Mouse (Mus musculus): Measurements from ENCODE around the gene Gm20517.

Gm20517 gene

DNA sequence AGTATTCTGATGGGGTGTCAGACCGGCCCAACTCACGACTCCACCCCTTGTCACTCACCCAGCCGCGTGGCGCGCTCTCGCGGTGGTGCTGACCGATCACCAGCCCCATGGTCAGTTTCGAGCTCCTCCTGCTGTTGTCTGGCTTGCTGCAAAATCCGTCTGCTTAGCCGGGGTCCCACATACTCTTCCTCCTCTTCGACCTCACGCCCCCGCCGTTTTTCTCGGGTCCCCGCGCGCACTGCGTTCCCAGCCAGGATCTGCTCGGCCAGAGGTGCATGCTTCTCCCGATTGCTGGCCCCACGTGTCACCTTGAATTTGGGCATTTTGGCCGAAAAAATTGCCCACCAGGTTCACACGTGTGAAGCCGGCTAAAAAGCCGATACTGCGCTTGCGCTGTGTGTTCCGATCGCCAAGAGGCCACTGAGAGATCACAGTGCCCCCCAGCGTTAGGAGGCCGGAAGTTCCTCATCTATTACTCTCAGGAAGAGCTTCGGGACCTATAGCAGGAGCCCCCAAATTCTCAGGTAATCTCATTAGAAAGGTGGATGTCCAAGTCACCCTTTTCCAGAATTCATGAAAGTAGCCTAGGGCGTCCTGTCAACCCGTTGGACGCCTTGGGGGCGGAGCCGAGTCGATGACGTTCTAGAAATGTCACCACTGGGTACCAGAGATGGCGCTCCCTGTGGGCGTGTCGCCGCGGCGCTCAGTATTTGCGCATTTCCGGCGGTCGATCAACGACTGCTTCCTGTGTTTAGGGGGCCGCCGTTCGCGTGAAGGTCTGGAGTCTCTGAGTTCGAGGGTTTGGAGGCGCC is at the start of gene Gm20517, which contains the start of the genes Bysl and Med20:
Gm20517 (plus strand) TSS at position 741 of the 812 bp plus-strand sequence.
Bysl (minus strand) TSS at position 644 of the 812 bp plus-strand sequence.
Med20 (plus strand) TSS at position 734 of the 812 bp plus-strand sequence.
- peak; percentile 98 for DNase-seq (ENCODE audit: low read depth, low spot score)

DNA sequence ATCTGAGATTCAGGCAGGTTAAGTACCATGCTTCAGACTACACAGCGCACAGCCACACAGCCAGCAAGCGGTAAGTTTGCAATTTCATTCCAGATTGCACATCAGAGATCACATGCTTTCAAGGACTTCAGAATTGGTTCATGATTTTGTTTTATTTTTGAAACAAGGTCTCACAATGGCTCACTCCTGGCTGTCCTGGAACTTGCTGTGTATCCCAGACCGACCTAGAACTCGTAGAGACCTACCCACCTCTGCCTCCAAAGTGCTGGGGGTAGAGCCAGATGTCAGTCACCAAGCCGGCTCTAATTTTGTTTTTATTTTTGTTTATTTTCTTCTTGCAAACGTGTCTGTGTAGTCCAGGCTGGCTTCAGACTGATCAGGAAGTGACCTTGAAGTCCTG is 48.5 kb upstream of the Gm20517 start:
- DNase-seq (ENCODE audit: low read depth, low spot score): no peak

DNA sequence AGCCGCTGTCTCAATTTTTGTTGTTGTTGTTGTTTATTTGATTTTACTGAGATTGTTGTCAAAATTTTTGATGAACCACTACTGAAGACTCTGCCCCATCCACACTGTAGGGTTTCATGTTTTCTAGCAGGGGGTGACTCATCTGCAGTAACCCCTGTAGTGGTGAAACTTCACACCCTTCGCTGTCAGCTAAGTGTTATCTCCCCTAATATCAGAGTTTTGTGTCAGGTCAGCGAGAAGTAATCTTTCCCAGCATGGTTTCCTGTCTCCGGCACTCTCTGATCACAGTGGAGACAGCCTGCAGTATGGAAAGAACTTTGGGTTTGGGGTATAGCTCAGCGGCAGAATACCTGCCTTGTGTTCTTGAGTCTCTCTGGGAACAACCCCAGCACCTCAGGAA is 46.8 kb upstream of the Gm20517 start:
- DNase-seq (ENCODE audit: low read depth, low spot score): no peak

DNA sequence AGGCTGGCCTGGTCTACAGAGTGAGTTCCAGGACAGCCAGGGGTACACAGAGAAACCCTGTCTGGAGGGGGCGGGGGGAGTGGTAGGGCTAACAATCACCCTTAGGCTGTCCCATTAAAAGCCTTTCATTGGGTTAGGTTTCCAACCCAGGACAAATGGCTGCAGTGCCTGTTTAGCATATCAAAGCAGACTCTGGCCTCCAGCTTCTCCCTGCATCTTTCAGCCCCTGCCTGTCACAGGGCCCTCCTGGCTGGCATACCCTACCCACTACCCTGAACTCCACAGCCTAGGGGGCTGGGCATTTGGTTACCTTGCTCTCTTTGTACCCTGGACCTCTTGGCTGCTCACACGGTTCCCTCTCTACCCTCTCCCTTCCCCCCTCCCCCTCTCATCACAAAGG is 45.3 kb upstream of the Gm20517 start:
- peak; percentile 86 for DNase-seq (ENCODE audit: low read depth, low spot score)

DNA sequence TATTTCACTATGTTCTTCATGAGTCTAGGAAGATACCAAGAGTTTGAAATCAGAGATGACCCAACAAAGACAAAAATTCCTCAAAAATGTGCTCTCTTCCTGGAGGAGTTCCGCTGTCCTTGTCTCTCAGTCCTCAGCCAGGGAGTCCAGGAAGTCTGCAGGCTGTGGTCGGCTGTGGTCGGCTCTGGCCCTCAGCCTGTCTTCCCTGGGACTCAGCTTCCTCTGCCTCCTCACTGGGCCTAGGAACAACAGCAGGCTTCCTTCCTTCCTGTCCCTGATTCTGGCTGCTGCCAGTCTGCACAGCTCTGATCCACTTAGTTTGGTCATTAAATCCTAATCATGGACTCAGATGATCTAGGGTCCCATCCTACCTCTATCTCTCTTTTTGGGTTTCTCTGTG is 44.1 kb upstream of the Gm20517 start:
- no peak for DNase-seq (ENCODE audit: low read depth, low spot score)

DNA sequence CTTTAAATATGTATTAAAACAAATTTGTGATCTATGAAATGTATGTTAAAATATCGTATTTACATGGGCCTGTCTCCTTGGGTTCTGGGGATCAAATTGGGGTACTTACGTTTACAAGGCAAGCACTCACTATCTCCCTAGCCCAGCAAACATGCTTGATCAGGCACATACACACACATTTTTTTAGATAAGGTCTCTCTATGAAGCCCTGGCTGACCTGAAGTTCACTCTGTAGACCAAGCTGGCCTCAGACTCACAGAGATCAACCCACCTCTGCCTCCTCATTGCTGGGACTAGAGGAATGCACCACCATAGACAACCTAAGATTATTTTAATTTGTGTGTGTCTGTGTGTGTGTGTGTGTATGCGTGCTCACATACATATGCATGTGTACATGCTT is 43.0 kb upstream of the Gm20517 start:
- DNase-seq (ENCODE audit: low read depth, low spot score): no peak

DNA sequence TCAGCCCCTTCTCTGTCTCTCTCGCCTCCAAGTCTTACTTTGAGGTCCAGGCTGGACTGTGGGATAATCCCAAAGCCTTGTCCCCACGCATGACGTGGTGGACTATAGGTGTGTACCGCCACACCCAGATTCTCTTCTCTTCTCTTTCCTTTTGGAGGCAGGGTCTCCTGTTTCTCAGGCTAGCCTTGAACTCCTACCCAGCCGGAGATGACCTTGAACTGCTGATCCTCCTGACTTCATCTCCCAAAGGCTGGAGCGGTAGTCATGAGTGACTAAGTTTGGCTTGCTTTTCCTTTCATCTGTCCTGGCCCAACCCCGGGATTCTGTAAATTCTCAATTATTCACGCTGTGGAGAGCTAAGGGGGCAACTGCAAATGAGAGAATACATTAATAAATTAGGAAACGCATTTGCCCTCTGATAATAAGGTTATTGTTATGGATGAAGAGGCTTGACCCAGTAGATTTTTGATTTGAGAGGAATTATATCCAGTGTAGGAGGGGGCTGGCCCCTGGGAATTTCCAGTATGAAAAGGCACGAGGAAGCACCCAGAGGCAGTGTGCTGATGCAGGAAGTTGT is 42.4 kb upstream of the Gm20517 start:
- DNase-seq (ENCODE audit: low read depth, low spot score): peak; percentile 76

DNA sequence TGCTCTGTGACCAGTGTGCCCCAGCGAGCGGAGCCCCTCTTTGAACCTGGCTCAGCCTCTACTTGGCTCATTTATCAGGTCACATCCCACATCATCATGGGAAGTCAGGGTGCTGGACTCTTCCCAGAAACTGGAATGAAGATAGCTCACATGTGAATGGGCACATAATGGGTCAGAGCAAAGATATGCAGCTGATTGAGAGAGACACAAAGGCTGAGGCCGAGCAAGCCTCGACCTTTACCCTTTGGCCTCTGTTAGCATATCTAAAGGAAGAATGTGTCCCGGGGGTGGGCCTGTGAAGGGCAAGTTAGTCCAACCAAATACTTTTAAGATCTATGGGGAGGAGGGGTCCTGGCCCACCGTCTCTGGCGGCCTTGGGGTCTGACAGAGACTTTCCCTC is 39.8 kb upstream of the Gm20517 start:
- DNase-seq (ENCODE audit: low read depth, low spot score): peak; percentile 96

DNA sequence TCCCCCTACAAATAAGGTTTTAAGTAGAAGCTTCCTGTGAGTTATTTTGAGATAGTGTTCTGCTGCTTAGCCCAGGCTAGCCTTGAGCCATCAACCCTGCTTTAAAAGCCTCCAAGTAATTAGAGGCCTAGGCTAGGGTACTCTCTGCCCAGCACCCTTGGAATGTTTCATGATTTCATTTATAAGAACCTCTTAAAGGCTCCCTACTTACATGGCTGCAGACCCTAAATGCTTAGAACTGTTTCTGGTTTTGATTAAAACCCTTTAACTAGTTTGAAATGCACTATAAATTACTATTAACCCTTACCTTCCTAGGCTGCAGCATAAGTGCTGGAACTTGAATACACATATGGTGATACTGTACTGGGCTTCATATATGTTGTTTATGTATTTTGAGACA is 39.0 kb upstream of the Gm20517 start:
- no peak for DNase-seq (ENCODE audit: low read depth, low spot score)

DNA sequence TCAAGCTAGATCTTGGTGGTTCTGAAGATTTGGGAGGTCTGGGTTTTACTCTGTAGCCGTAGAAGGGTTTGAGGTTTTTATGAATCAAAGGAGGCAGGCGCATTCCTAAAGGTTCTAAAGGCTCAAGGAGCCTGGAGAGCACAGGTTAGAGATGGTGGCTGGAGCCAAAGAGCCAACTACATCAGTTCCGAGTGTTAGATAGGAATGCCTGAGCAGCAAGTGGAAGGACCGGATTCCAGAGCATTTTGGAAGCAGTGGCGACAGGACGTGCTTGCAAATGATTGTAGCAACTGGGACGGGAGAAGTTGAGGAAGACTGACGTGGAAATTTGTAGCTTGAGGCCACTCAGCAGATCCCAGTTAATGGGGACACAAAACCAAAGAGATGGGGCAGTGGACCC is 37.4 kb upstream of the Gm20517 start:
- peak; percentile 19 for DNase-seq (ENCODE audit: low read depth, low spot score)

DNA sequence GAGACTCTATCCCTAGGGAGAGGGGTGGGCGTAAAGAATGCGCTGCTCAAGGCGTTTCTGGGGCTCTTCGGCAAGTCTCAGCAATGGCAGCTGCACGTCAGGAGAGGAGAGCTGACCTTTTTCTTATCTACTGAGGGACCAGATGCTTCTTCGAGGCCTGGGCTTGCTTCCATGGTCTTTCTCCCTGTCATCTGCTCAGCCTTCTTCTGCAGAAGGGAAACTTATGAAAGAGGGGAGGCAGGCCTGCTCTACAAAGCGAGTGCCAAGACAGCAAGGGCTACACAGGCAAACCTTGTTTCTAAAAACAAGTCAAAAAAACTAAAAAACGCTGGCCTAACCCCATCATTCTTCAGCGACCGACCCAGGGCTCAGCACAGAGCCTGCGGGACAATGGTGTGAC is 36.6 kb upstream of the Gm20517 start:
- DNase-seq (ENCODE audit: low read depth, low spot score): no peak

DNA sequence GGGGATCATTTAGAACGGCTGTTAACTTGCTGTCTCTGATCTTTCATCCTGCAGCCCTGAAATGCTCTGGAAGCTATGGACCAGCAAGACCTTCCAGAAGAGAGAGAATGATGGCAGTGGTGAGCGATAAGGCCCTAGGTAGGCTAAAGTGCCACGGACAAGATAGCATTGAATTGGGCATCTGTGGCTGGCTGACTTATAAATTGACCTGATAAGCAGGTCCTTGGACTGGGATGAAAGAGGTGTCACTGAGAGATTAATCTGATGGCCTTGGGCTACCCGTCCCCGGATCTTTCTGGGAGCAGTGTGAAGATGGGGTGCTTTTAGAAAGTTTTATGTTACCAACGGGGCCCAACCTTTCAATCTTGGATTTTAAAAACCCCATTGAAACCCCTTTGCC is 32.7 kb upstream of the Gm20517 start:
- no peak for DNase-seq (ENCODE audit: low read depth, low spot score)

DNA sequence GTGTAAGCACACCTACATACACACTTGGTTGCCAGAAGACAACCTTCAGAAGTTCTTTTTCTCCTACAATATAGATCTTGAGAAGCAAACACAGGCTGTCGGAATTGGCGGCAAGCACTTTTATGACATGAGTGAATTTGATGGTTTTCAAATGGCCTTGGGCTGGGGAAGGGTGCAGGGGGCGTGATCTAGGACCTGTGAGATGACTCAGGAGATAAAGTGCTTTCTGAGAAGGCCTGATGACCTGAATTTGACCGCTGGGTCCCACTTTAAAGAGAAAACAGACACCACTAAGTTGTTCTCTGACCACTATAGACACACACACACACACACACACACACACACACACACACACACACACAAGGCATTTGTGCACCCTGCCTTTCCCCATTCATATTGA is 30.4 kb upstream of the Gm20517 start:
- DNase-seq (ENCODE audit: low read depth, low spot score): peak; percentile 55

DNA sequence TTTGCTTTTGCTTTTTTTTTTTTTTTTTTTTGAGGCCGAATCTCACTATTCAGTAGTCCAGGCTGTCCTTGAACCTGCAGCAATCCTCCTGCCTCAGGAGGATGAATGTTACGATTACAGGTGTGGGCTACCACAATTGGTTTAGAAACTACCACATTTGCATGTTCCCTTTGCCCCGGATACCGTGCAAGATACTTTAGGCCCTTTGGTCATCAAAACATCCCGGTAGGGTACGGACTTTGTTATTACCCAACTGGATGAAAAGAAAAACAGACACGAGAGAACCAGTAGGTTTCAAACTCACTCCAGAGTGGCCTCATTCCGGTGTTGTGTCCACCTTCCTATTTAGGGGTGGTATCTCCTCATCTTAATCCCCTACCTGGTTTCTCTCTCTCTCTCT is 22.9 kb upstream of the Gm20517 start:
- no peak for DNase-seq (ENCODE audit: low read depth, low spot score)

DNA sequence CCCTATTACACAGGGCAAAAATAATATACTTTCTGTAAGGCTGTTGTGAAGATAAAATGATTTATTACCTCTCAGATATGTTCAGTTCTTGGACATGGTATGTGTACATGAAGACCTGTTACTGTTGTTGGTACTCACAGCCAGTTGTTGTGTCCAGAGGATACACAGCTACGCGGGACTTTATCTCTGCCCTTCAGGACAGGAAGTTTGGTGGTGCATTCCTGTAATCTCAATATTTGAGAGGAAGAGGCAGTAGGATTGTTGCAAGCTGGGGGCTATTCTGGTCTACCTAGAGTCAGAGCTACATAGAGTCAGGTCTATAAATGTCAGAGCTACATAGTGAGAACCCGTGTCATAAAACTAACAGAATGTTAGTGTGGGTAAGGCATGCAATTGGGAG is 20.3 kb upstream of the Gm20517 start:
- no peak for DNase-seq (ENCODE audit: low read depth, low spot score)

DNA sequence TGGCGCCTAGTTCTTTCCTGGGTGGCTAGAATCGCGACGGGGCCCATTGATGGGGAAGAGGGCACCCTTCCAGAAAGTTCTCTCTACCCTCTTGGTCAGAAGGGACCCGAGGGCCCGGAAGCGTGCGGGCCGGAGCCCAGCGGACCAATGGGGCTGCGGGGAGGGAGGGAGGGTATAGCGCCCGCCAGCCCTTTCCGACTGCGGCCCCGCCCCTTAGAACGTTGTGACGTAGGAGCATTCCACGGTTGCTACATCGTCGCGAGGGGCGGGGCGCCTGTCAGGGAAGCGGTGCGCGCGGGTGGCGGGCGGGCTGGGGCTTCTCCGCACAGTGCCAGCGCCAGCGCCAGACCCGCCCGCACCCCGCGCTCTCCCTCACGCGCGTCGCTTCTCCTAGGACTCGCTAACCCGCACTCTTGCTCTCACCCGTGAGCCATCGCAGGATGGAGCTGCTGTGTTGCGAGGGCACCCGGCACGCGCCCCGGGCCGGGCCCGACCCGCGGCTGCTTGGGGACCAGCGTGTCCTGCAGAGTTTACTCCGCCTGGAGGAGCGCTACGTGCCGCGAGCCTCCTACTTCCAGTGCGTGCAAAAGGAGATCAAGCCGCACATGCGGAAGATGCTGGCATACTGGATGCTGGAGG is 18.1 kb upstream of the Gm20517 start:
- DNase-seq (ENCODE audit: low read depth, low spot score): peak; percentile 98

DNA sequence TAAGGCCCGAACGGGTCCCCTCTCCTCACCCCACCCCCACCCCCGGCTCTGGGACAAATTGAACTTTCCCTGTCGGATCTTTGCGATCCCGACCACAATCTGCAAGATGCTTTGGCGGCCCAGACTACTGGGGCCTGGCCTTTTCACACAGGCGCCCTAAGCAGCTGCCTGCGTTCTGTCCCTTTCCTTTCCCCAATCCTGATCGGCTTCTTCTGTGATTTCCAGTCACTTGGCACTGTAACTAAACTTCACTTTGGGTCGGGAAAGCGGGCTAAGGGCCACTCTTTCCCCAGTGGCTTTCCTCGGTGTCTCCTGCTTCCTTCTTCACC is 17.6 kb upstream of the Gm20517 start:
- no peak for DNase-seq (ENCODE audit: low read depth, low spot score)

DNA sequence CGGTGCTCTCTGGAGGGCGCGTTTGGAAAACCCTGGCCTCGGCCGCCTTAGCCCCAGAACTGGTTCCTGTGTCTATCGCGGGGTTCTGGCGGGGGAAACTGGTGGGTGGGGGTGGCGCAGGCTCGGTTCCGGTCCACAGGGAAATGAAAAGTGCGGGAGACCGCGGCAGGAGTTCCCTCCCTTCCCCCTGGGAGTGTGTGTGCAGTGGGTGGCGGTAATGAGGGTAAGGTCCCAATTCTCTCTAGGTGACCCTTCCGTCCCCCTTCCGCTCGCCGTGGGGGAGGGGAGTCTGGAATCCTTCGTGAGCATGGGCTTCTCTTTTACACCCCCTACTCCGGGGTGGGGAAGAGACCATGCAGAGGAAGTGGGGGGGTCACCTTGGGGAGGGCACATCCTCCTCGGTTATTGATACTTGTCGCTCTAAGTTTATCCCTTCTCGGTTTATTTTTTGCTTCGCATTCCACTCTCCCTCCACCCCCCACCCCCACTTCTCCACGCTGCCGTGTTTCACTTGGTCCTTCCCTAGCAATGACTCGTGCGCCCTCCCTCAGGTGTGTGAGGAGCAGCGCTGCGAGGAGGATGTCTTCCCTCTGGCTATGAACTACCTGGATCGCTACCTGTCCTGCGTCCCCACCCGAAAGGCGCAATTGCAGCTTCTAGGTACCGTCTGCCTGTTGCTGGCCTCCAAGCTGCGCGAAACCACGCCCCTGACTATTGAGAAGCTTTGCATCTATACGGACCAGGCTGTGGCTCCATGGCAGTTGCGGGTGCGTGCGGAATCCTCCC is 17.0 kb upstream of the Gm20517 start:
- no peak for DNase-seq (ENCODE audit: low read depth, low spot score)

DNA sequence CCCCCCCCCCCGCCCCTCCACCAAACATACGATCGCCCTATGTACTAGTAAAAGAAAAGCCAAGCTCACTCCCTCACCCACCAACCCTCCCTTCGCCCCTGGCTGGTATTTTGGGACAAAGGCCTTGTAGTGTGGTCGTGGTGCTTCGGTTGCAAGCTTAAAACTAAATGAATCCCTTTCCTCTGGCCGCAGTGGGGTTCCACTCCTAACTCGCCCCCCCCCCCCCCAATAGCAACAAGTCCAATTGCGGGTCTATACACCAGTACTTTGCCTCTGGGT is 16.5 kb upstream of the Gm20517 start:
- peak; percentile 56 for DNase-seq (ENCODE audit: low read depth, low spot score)

DNA sequence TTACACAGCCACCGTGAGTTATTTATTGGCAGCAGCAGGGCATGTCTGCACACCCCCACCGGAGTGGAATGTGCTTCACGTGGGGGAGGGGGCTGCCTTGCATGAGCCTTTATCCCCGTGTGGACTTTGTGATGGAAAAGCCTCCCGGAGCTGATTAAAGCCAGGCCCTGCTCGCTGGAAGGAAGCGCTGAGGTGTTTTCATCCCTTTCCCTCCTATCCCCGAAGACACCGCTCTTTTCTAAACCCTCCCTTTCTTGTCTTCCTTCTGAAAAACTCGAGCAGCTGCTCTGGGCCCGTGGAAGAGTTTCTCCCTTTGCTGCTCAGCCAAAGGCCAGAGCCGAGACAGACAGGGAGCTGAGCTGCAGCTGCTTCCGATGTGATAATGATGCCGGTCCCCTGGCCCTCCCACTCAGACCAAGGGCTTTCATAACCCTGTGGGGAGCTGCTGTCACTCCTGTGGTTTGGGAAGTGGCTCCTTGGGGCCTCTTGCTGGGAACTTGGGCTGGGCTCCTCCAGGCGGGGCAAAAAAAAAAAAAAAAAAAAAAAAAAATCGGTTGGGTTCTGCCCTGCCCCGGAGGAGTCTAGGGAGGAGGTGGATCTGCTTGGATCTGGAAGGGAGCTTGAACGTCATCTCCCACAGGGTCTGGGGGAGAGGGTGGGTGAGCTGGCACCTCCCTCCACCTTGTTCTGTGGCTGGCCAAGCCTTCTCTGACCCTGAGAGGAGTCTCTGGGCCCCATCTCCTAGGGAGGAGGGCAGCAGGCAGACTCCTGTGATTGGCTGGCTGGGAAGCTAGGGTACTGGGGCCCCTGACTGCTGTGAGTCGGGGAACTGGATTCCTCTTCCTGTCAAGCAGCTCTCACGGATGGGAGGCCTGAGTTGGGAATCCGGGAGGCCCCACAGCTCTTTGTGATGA is 15.9 kb upstream of the Gm20517 start:
- DNase-seq (ENCODE audit: low read depth, low spot score): peak; percentile 84

DNA sequence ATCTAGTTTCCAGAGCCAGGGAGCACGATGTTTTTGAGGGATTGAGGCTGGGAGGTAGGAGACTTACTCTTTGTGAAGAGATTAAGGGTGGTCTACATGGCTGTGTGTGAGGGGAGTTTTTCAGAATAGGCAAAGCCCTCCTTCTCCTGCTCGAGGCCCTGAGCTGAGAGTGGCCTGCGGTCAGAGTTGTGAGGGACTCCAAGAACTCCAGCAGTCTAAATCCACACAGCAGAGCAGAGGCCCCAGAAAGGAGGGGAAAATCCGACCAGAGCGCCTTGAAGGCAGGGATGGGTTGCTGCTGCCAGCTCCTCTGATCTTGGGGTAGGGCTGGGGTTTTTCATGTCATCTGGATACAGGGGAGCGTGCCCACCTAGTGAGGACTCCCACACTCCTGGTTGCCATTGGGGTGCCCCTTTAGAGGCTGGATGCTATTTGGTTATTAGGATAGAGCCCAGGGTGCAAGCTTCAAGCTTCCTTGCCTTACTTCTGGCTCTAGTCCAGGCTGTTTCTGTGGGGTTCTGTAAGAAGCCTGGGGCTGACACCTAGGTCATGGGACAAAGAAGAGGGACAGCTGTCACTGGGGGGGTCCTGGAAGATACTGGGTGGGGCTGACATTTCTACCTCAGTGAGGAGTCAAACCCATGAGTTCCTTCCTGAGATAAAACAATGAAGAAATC is 15.1 kb upstream of the Gm20517 start:
- DNase-seq (ENCODE audit: low read depth, low spot score): no peak
